Mouse (Mus musculus): ENCODE results near the gene Dhrs3. TPM values are rescaled to one million over a fixed set of nuclear protein-coding genes. Genes with fewer than 3 reads are reported as not detected.
A peak's percentile ranks its signal among the peaks of the same experiment; 100 is the strongest.

The Dhrs3 gene
- total and polyA plus RNA-seq, 3 experiments, result 7.9 to 37.7 (median 10.5) TPM

- dilution Hi-C loops (cut with MboI; ENCODE audit: extremely low pct_ligation_motif_present, extremely low pct_unique_long_range_greater_than_20kb, low sequenced_read_pairs) (loop anchor here (25.0 kb wide), 1 partner anchor 96 kb away; no protein-coding TSS in a partner anchor), in situ Hi-C loops (cut with MboI; ENCODE audit: low pct_ligation_motif_present, low pct_unique_long_range_greater_than_20kb, low sequenced_read_pairs) (loop anchor here (25.0 kb wide), 2 partner anchors 329 to 396 kb away; partner anchors contain the start of gene Gm13124)
- Histone ChIP-seq H3K36me3 (replicated peaks in 1 of 2; ENCODE audit: control insufficient read depth in 1 of 2, insufficient read depth in 1 of 2, low read length in 1 of 2) (peaks cover 0 to 4% of the 10 kb centered on the region in 2 experiments), H3K27ac (ENCODE audit: insufficient read depth, low read depth) (peak overlapping the region; percentile 97), H3K79me2 (replicated peaks; ENCODE audit: control insufficient read depth, extremely low read depth, insufficient read depth, poor library complexity, severe bottlenecking) (peaks cover 20% of the 10 kb centered on the region), H3K9ac (ENCODE audit: insufficient read depth, low read depth) (peak overlapping the region; percentile 59), H3K4me3 (replicated peaks in 1 of 3; ENCODE audit: low read depth in 2 of 3, low read length in 2 of 3, poor library complexity in 1 of 3) (peak overlapping the region; percentile 61), H3K27me3 (replicated peaks) (no peaks in the 10 kb centered on the region), H3K9me3 (replicated peaks; ENCODE audit: low read length) (no peaks in the 10 kb centered on the region), H3K4me1 (ENCODE audit: control insufficient read depth in 1 of 2, insufficient read depth in 2 of 2) (peaks cover 8 to 39% of the 10 kb centered on the region in 2 experiments), H3K4me2 (ENCODE audit: insufficient read depth, low read depth, poor library complexity, severe bottlenecking) (peak overlapping the region; percentile 88)
- peak; percentile 77 for DNase-seq (ENCODE audit: extremely low read depth)
- TF ChIP-seq MAX (IDR thresholded peaks at IDR 0.05; ENCODE audit: low read length), result no peak
- TF ChIP-seq ZC3H11A (IDR thresholded peaks at IDR 0.05; ENCODE audit: low read depth, low read length), result no peak
- TF ChIP-seq USF2 (conservative IDR thresholded peaks at IDR 0.05; ENCODE audit: low read depth, low read length), result no peak
- TF ChIP-seq JUND (conservative IDR thresholded peaks at IDR 0.05; ENCODE audit: low read depth, low read length), result no peak
- TF ChIP-seq ETS1 (conservative IDR thresholded peaks at IDR 0.05; ENCODE audit: low read depth, low read length), result 0 out of 2 replicates have a peak, but pooled peaks have one; percentile 17
- no peak for TF ChIP-seq SMC3 (IDR thresholded peaks at IDR 0.05; ENCODE audit: low read depth, low read length)
- TF ChIP-seq IRF4 (IDR thresholded peaks at IDR 0.05; ENCODE audit: low read depth, low read length), result peak; percentile 59; the same call in 1 of the 2 replicates
- TF ChIP-seq EP300 (IDR thresholded peaks at IDR 0.05; ENCODE audit: low read length), result peak; percentile 29; the same call in 1 of the 2 replicates
- 0 out of 2 replicates have a peak, but pooled peaks have one; percentile 8 for TF ChIP-seq MYC (IDR thresholded peaks at IDR 0.05; ENCODE audit: low read depth, low read length)
- TF ChIP-seq POLR2A (IDR thresholded peaks at IDR 0.05; ENCODE audit: low read depth, low read length), result peak; percentile 35; the same call in 1 of the 2 replicates
- TF ChIP-seq NELFE (IDR thresholded peaks at IDR 0.05; ENCODE audit: low read depth, low read length), result peak; percentile 28; the same call in 1 of the 2 replicates
- peak; percentile 59 for TF ChIP-seq TCF12 (IDR thresholded peaks at IDR 0.05; ENCODE audit: low read depth, low read length)
- peak; percentile 50; the same call in 1 of the 2 replicates for TF ChIP-seq MXI1 (IDR thresholded peaks at IDR 0.05; ENCODE audit: low read depth, low read length)
- peak; percentile 27; the same call in 1 of the 2 replicates for TF ChIP-seq MAFK (IDR thresholded peaks at IDR 0.05; ENCODE audit: insufficient replicate concordance, low read length)
- no peak for TF ChIP-seq NRF1 (IDR thresholded peaks at IDR 0.05; ENCODE audit: low read depth, low read length)
- no peak for TF ChIP-seq ZNF384 (IDR thresholded peaks at IDR 0.05; ENCODE audit: low read depth, low read length)
- TF ChIP-seq MAZ (IDR thresholded peaks at IDR 0.05; ENCODE audit: low read depth, low read length), result 0 out of 2 replicates have a peak, but pooled peaks have one; percentile 50
Observed at GRCm38 (mm10) chr4:144891121-144891711, 1.4 kb upstream of the Dhrs3 start.

DNA sequence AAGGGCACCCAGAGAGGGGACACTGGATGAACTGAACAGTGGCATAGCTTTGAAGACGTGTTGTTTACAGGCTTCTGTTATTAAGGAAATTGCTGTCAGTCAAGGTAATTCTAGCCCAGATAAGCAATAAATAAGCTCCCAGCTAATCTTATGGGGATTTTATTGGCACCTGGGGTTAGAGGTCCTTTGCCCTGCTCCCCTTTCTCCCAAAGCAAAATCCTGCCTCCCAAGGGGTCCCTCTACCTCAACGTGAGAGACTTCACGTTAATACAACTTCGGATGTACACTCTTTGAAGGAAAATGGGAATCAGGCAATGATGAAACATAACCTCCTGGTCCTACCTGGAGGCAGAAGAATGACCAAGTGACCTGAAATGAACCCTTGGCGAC is 889 bp upstream of the Dhrs3 start:
- Histone ChIP-seq H3K79me2 (replicated peaks; ENCODE audit: control insufficient read depth, extremely low read depth, insufficient read depth, poor library complexity, severe bottlenecking) (peaks cover 20% of the 10 kb centered on the region), H3K4me3 (replicated peaks in 1 of 3; ENCODE audit: low read depth in 2 of 3, low read length in 2 of 3, poor library complexity in 1 of 3) (peak overlapping the region; percentile 61), H3K9me3 (replicated peaks; ENCODE audit: low read length) (no peaks in the 10 kb centered on the region), H3K4me2 (ENCODE audit: insufficient read depth, low read depth, poor library complexity, severe bottlenecking) (peak overlapping the region; percentile 88), H3K9ac (ENCODE audit: insufficient read depth, low read depth) (peak overlapping the region; percentile 59), H3K27ac (ENCODE audit: insufficient read depth, low read depth) (peak overlapping the region; percentile 97), H3K36me3 (replicated peaks in 1 of 2; ENCODE audit: control insufficient read depth in 1 of 2, insufficient read depth in 1 of 2, low read length in 1 of 2) (peaks cover 0 to 4% of the 10 kb centered on the region in 2 experiments), H3K4me1 (ENCODE audit: control insufficient read depth in 1 of 2, insufficient read depth in 2 of 2) (peaks cover 9 to 40% of the 10 kb centered on the region in 2 experiments), H3K27me3 (replicated peaks) (no peaks in the 10 kb centered on the region)
- DNase-seq (ENCODE audit: extremely low read depth), result no peak
- in situ Hi-C loops (cut with MboI; ENCODE audit: low pct_ligation_motif_present, low pct_unique_long_range_greater_than_20kb, low sequenced_read_pairs) (loop anchor here (25.0 kb wide), 2 partner anchors 329 to 396 kb away; partner anchors contain the start of gene Gm13124), dilution Hi-C loops (cut with MboI; ENCODE audit: extremely low pct_ligation_motif_present, extremely low pct_unique_long_range_greater_than_20kb, low sequenced_read_pairs) (loop anchor here (25.0 kb wide), 1 partner anchor 96 kb away; no protein-coding TSS in a partner anchor)
- no peak for TF ChIP-seq MAFK (IDR thresholded peaks at IDR 0.05; ENCODE audit: insufficient replicate concordance, low read length)
- TF ChIP-seq EP300 (IDR thresholded peaks at IDR 0.05; ENCODE audit: low read length), result no peak
- TF ChIP-seq CHD2 (IDR thresholded peaks at IDR 0.05; ENCODE audit: low read length), result no peak
- no peak for TF ChIP-seq JUND (conservative IDR thresholded peaks at IDR 0.05; ENCODE audit: low read depth, low read length)
- no peak for TF ChIP-seq IRF4 (IDR thresholded peaks at IDR 0.05; ENCODE audit: low read depth, low read length)
- TF ChIP-seq GABPA (IDR thresholded peaks at IDR 0.05; ENCODE audit: insufficient replicate concordance, low read depth, low read length), result no peak
- no peak for TF ChIP-seq SMC3 (IDR thresholded peaks at IDR 0.05; ENCODE audit: low read depth, low read length)
- no peak for TF ChIP-seq HCFC1 (IDR thresholded peaks at IDR 0.05; ENCODE audit: low read depth, low read length)
- no peak for TF ChIP-seq TBP (conservative IDR thresholded peaks at IDR 0.05; ENCODE audit: low read depth, low read length)
- no peak for TF ChIP-seq UBTF (IDR thresholded peaks at IDR 0.05; ENCODE audit: low read depth, low read length)
- TF ChIP-seq ZKSCAN1 (IDR thresholded peaks at IDR 0.05; ENCODE audit: borderline replicate concordance, low read depth, low read length), result no peak
- TF ChIP-seq ZC3H11A (IDR thresholded peaks at IDR 0.05; ENCODE audit: low read depth, low read length), result no peak
- no peak for TF ChIP-seq CTCF (conservative IDR thresholded peaks at IDR 0.05 in 1 of 2, IDR thresholded peaks at IDR 0.05 in 1 of 2; ENCODE audit: low read depth in 2 of 2, low read length in 2 of 2)
- TF ChIP-seq KAT2A (IDR thresholded peaks at IDR 0.05; ENCODE audit: insufficient replicate concordance, low read length), result no peak
- TF ChIP-seq MEF2A (IDR thresholded peaks at IDR 0.05; ENCODE audit: borderline replicate concordance, low read depth, low read length), result no peak
- no peak for TF ChIP-seq MYC (IDR thresholded peaks at IDR 0.05; ENCODE audit: low read depth, low read length)
- TF ChIP-seq USF1 (IDR thresholded peaks at IDR 0.05; ENCODE audit: low read depth, low read length), result no peak
- TF ChIP-seq RCOR1 (conservative IDR thresholded peaks at IDR 0.05; ENCODE audit: low read depth, low read length), result no peak
- TF ChIP-seq E2F4 (IDR thresholded peaks at IDR 0.05; ENCODE audit: insufficient replicate concordance, low read depth, low read length), result no peak
